Comparison of ENCODE assay signal across 8 mouse cellular contexts in genomic region chr11:104157603-104158259, GRCm38 (mm10). TPM values are rescaled to one million over a fixed set of nuclear protein-coding genes. Genes with fewer than 3 reads are reported as not detected.
DNase-seq lines count a peak whose midpoint lies in the region; ATAC-seq and TF ChIP-seq lines count a peak whose summit lies in the region.
"Had no signal": no experiment of that assay in that cellular context is flagged by ENCODE, and none has a peak within 500 bp of the region (broad histone marks: within the 10 kb centered on the region; RNA-seq: fewer than 3 reads in every experiment).

No protein-coding gene starts in this region.

- H3K4me1 ChIP-seq in intestine, embryonic 14.5 days (replicated peaks; ENCODE audit: control insufficient read depth, insufficient read depth, low read length) = no peaks in the 10 kb centered on the region; the same call in 1 of the 2 replicates

- H3K9me3 ChIP-seq in intestine, embryonic 14.5 days (ENCODE audit: control insufficient read depth, low read length) = no peaks in the 10 kb centered on the region

- peak overlapping the region; percentile 19; the same call in 1 of the 2 replicates for H3K4me3 ChIP-seq in intestine, embryonic 14.5 days (ENCODE audit: low read depth, low read length)
- H3K4me3 ChIP-seq in left cerebral cortex, adult 2 months = peak overlapping the region; percentile 46

- no peaks in the 10 kb centered on the region for H3K36me3 ChIP-seq in intestine, embryonic 14.5 days (ENCODE audit: control insufficient read depth, insufficient read depth, low read length)

- no peak overlapping the region for H3K9ac ChIP-seq in intestine, embryonic 14.5 days (ENCODE audit: low read length)

- intact Hi-C loops in left cerebral cortex, adult 2 months (cut with DNase I) = no loop called here

- TF ChIP-seq CTCF in left cerebral cortex, adult 2 months (IDR thresholded peaks at IDR 0.05) = peak; percentile 47

- WGBS in intestine, embryonic 14.5 days = 7% methylated on average over 23 of the region's 23 CpGs

- H3K27me3 ChIP-seq in intestine, embryonic 14.5 days (replicated peaks; ENCODE audit: control insufficient read depth, insufficient read depth, low read length) = peaks cover 11% of the 10 kb centered on the region

- ATAC-seq in intestine, embryonic 14.5 days (replicated peaks; ENCODE audit: low FRiP score, low TSS enrichment, low read depth) = peak; percentile 77; the same call in 1 of the 2 replicates
- ATAC-seq in megakaryocyte progenitor cell, adult 5-6 weeks (replicated peaks; ENCODE audit: poor library complexity) = peak; percentile 81

- no peak overlapping the region for H3K27ac ChIP-seq in intestine, embryonic 14.5 days (ENCODE audit: low read depth)
- peak overlapping the region; percentile 82 for H3K27ac ChIP-seq in left cerebral cortex, adult 2 months
- H3K27ac ChIP-seq: macrophage had no signal

- H3K4me2 ChIP-seq in intestine, embryonic 14.5 days (ENCODE audit: low read length) = peak overlapping the region; percentile 47

- peak; percentile 81 for DNase-seq in adrenal gland, postnatal 14 days
- peak; percentile 63 to 80 for DNase-seq in cerebellum, postnatal 4 days (ENCODE audit: low spot score in 2 of 2)
- peak; percentile 13 for DNase-seq in gastrocnemius, adult 18-20 months (ENCODE audit: low spot score)
- DNase-seq in intestine, embryonic 14.5 days (ENCODE audit: low spot score) = peak; percentile 82
- peak; percentile 82 for DNase-seq in left cerebral cortex, adult 2 months (ENCODE audit: extremely low spot score in 1 of 2, low spot score in 2 of 2)
- DNase-seq in right cerebral cortex, postnatal 14 days = peak; percentile 80

RNA-seq across cellular contexts. Expression of gene Crhr1, which starts 25.1 kb away (rescaled TPM):
- 0.15 TPM in 1 of 2 replicates, not detected in the other for total RNA-seq in adrenal gland, postnatal 14 days (2021)
- not detected for total RNA-seq in gastrocnemius, adult 18-20 months (2021)
- 0.12 and 0.26 TPM in 2 replicates for polyA plus RNA-seq in intestine, embryonic 14.5 days (2014; fragmentation: Nextera tagmentation; extraction: Ambion mirVana)
- 10 to 100 TPM; 27.9 to 31.8 TPM for total RNA-seq in left cerebral cortex, adult 2 months (2021)
- total RNA-seq in megakaryocyte progenitor cell, adult 5-6 weeks (2015) = not detected in 2 replicates
- total RNA-seq in megakaryocyte progenitor cell, adult 5-6 weeks (2017) = not detected in 2 replicates
- polyA plus RNA-seq: macrophage had no signal

RNA-seq across cellular contexts. Expression of gene Sppl2c, which starts 28.4 kb away (rescaled TPM):
- not detected in 2 replicates for total RNA-seq in adrenal gland, postnatal 14 days (2021)
- not detected for total RNA-seq in gastrocnemius, adult 18-20 months (2021)
- polyA plus RNA-seq in intestine, embryonic 14.5 days (2014; fragmentation: Nextera tagmentation; extraction: Ambion mirVana) = not detected in 2 replicates
- total RNA-seq in left cerebral cortex, adult 2 months (2021) = not detected
- total RNA-seq in megakaryocyte progenitor cell, adult 5-6 weeks (2015) = not detected in 2 replicates
- total RNA-seq in megakaryocyte progenitor cell, adult 5-6 weeks (2017) = not detected in 2 replicates
- polyA plus RNA-seq: macrophage had no signal

Comparison
In these comparisons a context has a peak if more than half of its experiments do, and no peak if none do; other contexts are left out.
1. DNase-seq: peak in every context shown above with its lines; median percentile 82 in intestine, embryonic 14.5 days; 82 in left cerebral cortex, adult 2 months; 81 in adrenal gland, postnatal 14 days; 80 in right cerebral cortex, postnatal 14 days; 72 in cerebellum, postnatal 4 days; 13 in gastrocnemius, adult 18-20 months.
2. RNA of gene Crhr1, which starts 25.1 kb away (total RNA-seq): 27.9 to 31.8 TPM in left cerebral cortex, adult 2 months; 0.15 TPM in adrenal gland, postnatal 14 days, not detected in gastrocnemius, adult 18-20 months and not detected in megakaryocyte progenitor cell, adult 5-6 weeks; every median in the first group is over 10 times any median in the second.